Mouse (Mus musculus) neural tube, embryonic 14.5 days (tissue): ENCODE results near the gene Brd3os. TPM values are rescaled to one million over a fixed set of nuclear protein-coding genes. Genes with fewer than 3 reads are reported as not detected.

Experiments
- ATAC-seq: fragments of 200-750 bp; cut with Nextera tagmentation; 2 replicates; pipeline ENCODE4 v1.8.0; 2017; ENCODE audit warnings: low read depth, mild to moderate bottlenecking, moderate TSS enrichment, moderate library complexity
- H3K27ac ChIP-seq: fragments of 300-500 bp; sonication (generic); 2 replicates; pipeline ENCODE4 v1.5.1; 2014; ENCODE audit warnings: low read depth, mild to moderate bottlenecking, control low read depth, low read length, moderate library complexity, mixed read lengths
- H3K27me3 ChIP-seq: fragments of 300-500 bp; sonication (generic); 2 replicates; pipeline ENCODE4 v1.6.1; 2014; ENCODE audit warnings: low read length; ENCODE audit not compliant: control insufficient read depth, insufficient read depth
- H3K36me3 ChIP-seq: fragments of 300-500 bp; sonication (generic); 2 replicates; pipeline ENCODE4 v1.6.1; 2014; ENCODE audit warnings: low read length, mixed read lengths; ENCODE audit not compliant: control insufficient read depth, insufficient read depth
- H3K4me1 ChIP-seq: fragments of 300-500 bp; sonication (generic); 2 replicates; pipeline ENCODE4 v1.6.1; 2014; ENCODE audit warnings: low read length; ENCODE audit not compliant: control insufficient read depth, insufficient read depth
- H3K4me2 ChIP-seq: fragments of 300-500 bp; sonication (generic); 2 replicates; pipeline ENCODE4 v1.6.1; 2014; ENCODE audit warnings: mild to moderate bottlenecking, low read depth, low read length, control low read depth
- H3K4me3 ChIP-seq: fragments of 300-500 bp; sonication (generic); 2 replicates; pipeline ENCODE4 v1.5.1; 2014; ENCODE audit warnings: low read depth, low read length, control low read depth, mixed read lengths
- H3K9ac ChIP-seq: fragments of 300-500 bp; sonication (generic); replicated peaks from 2 replicates; pipeline ENCODE4 v1.6.1; 2014; ENCODE audit warnings: low read depth, mild to moderate bottlenecking, control low read depth, low read length, mixed read lengths
- H3K9me3 ChIP-seq: fragments of 300-500 bp; sonication (generic); 2 replicates; pipeline ENCODE4 v1.6.1; 2016; ENCODE audit warnings: low read length; ENCODE audit not compliant: control insufficient read depth
- WGBS: fragments of 180-500 bp; shearing (Covaris S2); extraction: QIAGEN DNeasy Blood & Tissue Kit; methylation state at CpG from one replicate; pipeline ENCODE4 v1.1.7; 2014; 5-methylcytosine and 5-hydroxymethylcytosine counted together
- polyA plus RNA-seq: library from polyadenylated mRNA; unstranded; fragments of >200 nt; fragmentation: Nextera tagmentation; extraction: Ambion mirVana; gene quantifications from 2 replicates; pipeline ENCODE4 v1.2.1, GENCODE M21; 2014

The Brd3os gene
- polyA plus RNA-seq, 1 experiment from 2014 or later, result 51.2 TPM

- Histone ChIP-seq H3K36me3 (no peaks in the 10 kb centered on the region), H3K9ac (no peak overlapping the region), H3K27me3 (no peaks in the 10 kb centered on the region), H3K4me1 (peaks cover 55% of the 10 kb centered on the region), H3K4me2 (no peak overlapping the region), H3K4me3 (no peak overlapping the region), H3K27ac (no peak overlapping the region), H3K9me3 (no peaks in the 10 kb centered on the region)
- WGBS, result 48% methylated on average over 5 of the region's 5 CpGs
- ATAC-seq, result no peak
These were observed 24.4 kb upstream of the Brd3os start for GRCm38 (mm10) chr2:27417648-27418153.

- H3K4me2 ChIP-seq, result no peak overlapping the region
- H3K36me3 ChIP-seq, result no peaks in the 10 kb centered on the region
- no peaks in the 10 kb centered on the region for H3K9me3 ChIP-seq
- WGBS, result 44% methylated on average over 6 of the region's 6 CpGs
- H3K4me3 ChIP-seq, result no peak overlapping the region
- no peak overlapping the region for H3K27ac ChIP-seq
- no peaks in the 10 kb centered on the region for H3K27me3 ChIP-seq
- ATAC-seq, result no peak
- H3K4me1 ChIP-seq, result peaks cover 61% of the 10 kb centered on the region
- no peak overlapping the region for H3K9ac ChIP-seq
These were observed 23.5 kb upstream of the Brd3os start for GRCm38 (mm10) chr2:27418577-27419070.

GRCm38 (mm10) chr2:27421293-27422068 is 20.6 kb upstream of the Brd3os start:
- Histone ChIP-seq H3K4me3 (no peak overlapping the region), H3K4me2 (peak overlapping the region; percentile 28; the same call in 1 of the 2 replicates), H3K9me3 (no peaks in the 10 kb centered on the region), H3K4me1 (peaks cover 51% of the 10 kb centered on the region), H3K9ac (0 out of 2 replicates have a peak overlapping the region, but pooled peaks have one; percentile 17), H3K36me3 (no peaks in the 10 kb centered on the region), H3K27me3 (no peaks in the 10 kb centered on the region), H3K27ac (peak overlapping the region; percentile 40)
- ATAC-seq, result no peak
- 43% methylated on average over 20 of the region's 20 CpGs for WGBS

GRCm38 (mm10) chr2:27423596-27423995 is 18.5 kb upstream of the Brd3os start:
- H3K4me1 ChIP-seq, result peaks cover 47% of the 10 kb centered on the region
- ATAC-seq, result no peak
- 44% methylated on average over 7 of the region's 7 CpGs for WGBS
- H3K27me3 ChIP-seq, result no peaks in the 10 kb centered on the region
- H3K9me3 ChIP-seq, result no peaks in the 10 kb centered on the region
- H3K4me3 ChIP-seq, result peak overlapping the region; percentile 91; the same call in 1 of the 2 replicates
- H3K4me2 ChIP-seq, result peak overlapping the region; percentile 90
- no peaks in the 10 kb centered on the region for H3K36me3 ChIP-seq
- peak overlapping the region; percentile 2; the same call in 1 of the 2 replicates for H3K9ac ChIP-seq
- H3K27ac ChIP-seq, result no peak overlapping the region

- no peaks in the 10 kb centered on the region for H3K9me3 ChIP-seq
- no peaks in the 10 kb centered on the region for H3K36me3 ChIP-seq
- under 1% methylated on average over 20 of the region's 20 CpGs for WGBS
- peak overlapping the region; percentile 91 for H3K9ac ChIP-seq
- peak overlapping the region; percentile 91 for H3K4me3 ChIP-seq
- no peaks in the 10 kb centered on the region for H3K27me3 ChIP-seq
- H3K27ac ChIP-seq, result peak overlapping the region; percentile 85
- ATAC-seq, result no peak
- H3K4me2 ChIP-seq, result peak overlapping the region; percentile 90
- peaks cover 47% of the 10 kb centered on the region for H3K4me1 ChIP-seq
These were observed 16.9 kb upstream of the Brd3os start for GRCm38 (mm10) chr2:27425161-27425611.

- H3K27me3 ChIP-seq, result no peaks in the 10 kb centered on the region
- ATAC-seq, result peak; percentile 7; the same call in 1 of the 2 replicates
- H3K9me3 ChIP-seq, result no peaks in the 10 kb centered on the region
- H3K4me2 ChIP-seq, result peak overlapping the region; percentile 90
- under 1% methylated on average over 56 of the region's 60 CpGs for WGBS
- peak overlapping the region; percentile 91 for H3K4me3 ChIP-seq
- peak overlapping the region; percentile 85 for H3K27ac ChIP-seq
- no peaks in the 10 kb centered on the region for H3K36me3 ChIP-seq
- H3K4me1 ChIP-seq, result peaks cover 46% of the 10 kb centered on the region
- H3K9ac ChIP-seq, result peak overlapping the region; percentile 91
These were observed 16.2 kb upstream of the Brd3os start for GRCm38 (mm10) chr2:27425751-27426405.

GRCm38 (mm10) chr2:27426406-27426854 is 15.7 kb upstream of the Brd3os start:
- H3K4me1 ChIP-seq, result peaks cover 41% of the 10 kb centered on the region
- no peaks in the 10 kb centered on the region for H3K36me3 ChIP-seq
- no peaks in the 10 kb centered on the region for H3K27me3 ChIP-seq
- peak overlapping the region; percentile 85 for H3K27ac ChIP-seq
- H3K9me3 ChIP-seq, result no peaks in the 10 kb centered on the region
- under 1% methylated on average over 47 of the region's 64 CpGs for WGBS
- peak; percentile 26 for ATAC-seq
- H3K4me2 ChIP-seq, result peak overlapping the region; percentile 90
- peak overlapping the region; percentile 91 for H3K4me3 ChIP-seq
- H3K9ac ChIP-seq, result peak overlapping the region; percentile 91

GRCm38 (mm10) chr2:27426855-27427457 is 15.2 kb upstream of the Brd3os start, which contains the start of gene Vav2:
TSS of gene Vav2 (minus strand) at chr2:27427033.
- Histone ChIP-seq H3K27ac (peak within 1 kb of the TSS; percentile 85), H3K4me1 (peaks cover 35% of the 10 kb centered on the region), H3K36me3 (no peaks in the 10 kb centered on the region), H3K4me3 (peak within 1 kb of the TSS; percentile 91), H3K4me2 (peak within 1 kb of the TSS; percentile 90), H3K9me3 (no peaks in the 10 kb centered on the region), H3K27me3 (no peaks in the 10 kb centered on the region), H3K9ac (peak within 1 kb of the TSS; percentile 91)
- peak; percentile 89 for ATAC-seq
- under 1% methylated on average over 49 of the region's 58 CpGs for WGBS
